Mouse (Mus musculus) brain, embryonic 18.5 days (tissue): Measurements from ENCODE around the gene Pknox2.

ENCODE experiments used
- DNase-seq: peaks from one replicate; pipeline ENCODE4 v3.0.0-alpha.2; 2012; ENCODE audit warnings: low read depth, low spot score

Pknox2 gene

GRCm38 (mm10) chr9:37101059-37101940 is 45.9 kb downstream of the Pknox2 start:
- DNase-seq, result no peak

- DNase-seq, result no peak
Observed at GRCm38 (mm10) chr9:37099595-37099994, 47.6 kb downstream of the Pknox2 start.

GRCm38 (mm10) chr9:37098600-37098999 is 48.6 kb downstream of the Pknox2 start:
- no peak for DNase-seq

- no peak for DNase-seq
Observed at GRCm38 (mm10) chr9:37094230-37094990, 52.8 kb downstream of the Pknox2 start.

GRCm38 (mm10) chr9:37093086-37093485 is 54.1 kb downstream of the Pknox2 start:
- DNase-seq, result no peak

- no peak for DNase-seq
Observed at GRCm38 (mm10) chr9:37089894-37090652, 57.1 kb downstream of the Pknox2 start.

- DNase-seq, result no peak
Observed at GRCm38 (mm10) chr9:37085370-37085769, 61.8 kb downstream of the Pknox2 start.

- DNase-seq, result no peak
Observed at GRCm38 (mm10) chr9:37082246-37082645, 65.0 kb downstream of the Pknox2 start.

GRCm38 (mm10) chr9:37080309-37080708 is 66.9 kb downstream of the Pknox2 start:
- no peak for DNase-seq

- DNase-seq, result no peak
Observed at GRCm38 (mm10) chr9:37077063-37077418, 70.2 kb downstream of the Pknox2 start.

- no peak for DNase-seq
Observed at GRCm38 (mm10) chr9:37076386-37077062, 70.7 kb downstream of the Pknox2 start.

GRCm38 (mm10) chr9:37075903-37076302 is 71.3 kb downstream of the Pknox2 start:
- no peak for DNase-seq

- DNase-seq, result no peak
Observed at GRCm38 (mm10) chr9:37069391-37070312, 77.6 kb downstream of the Pknox2 start.

- no peak for DNase-seq
Observed at GRCm38 (mm10) chr9:37067473-37067830, 79.8 kb downstream of the Pknox2 start.

- no peak for DNase-seq
Observed at GRCm38 (mm10) chr9:37066732-37067472, 80.3 kb downstream of the Pknox2 start.

GRCm38 (mm10) chr9:37061627-37062026 is 85.6 kb downstream of the Pknox2 start:
- no peak for DNase-seq

- no peak for DNase-seq
Observed at GRCm38 (mm10) chr9:37054703-37055102, 92.5 kb downstream of the Pknox2 start.

GRCm38 (mm10) chr9:37053601-37054512 is 93.3 kb downstream of the Pknox2 start:
- DNase-seq, result peak; percentile 34

GRCm38 (mm10) chr9:37053041-37053440 is 94.2 kb downstream of the Pknox2 start:
- no peak for DNase-seq
